Mouse (Mus musculus) lung, embryonic 14.5 days (tissue): ENCODE results near the gene Maml2. TPM values are rescaled to one million over a fixed set of nuclear protein-coding genes. Genes with fewer than 3 reads are reported as not detected.

Source experiments
- ATAC-seq: fragments of 200-750 bp; cut with Nextera tagmentation; 2 replicates; pipeline ENCODE4 v1.8.0; 2017; ENCODE audit warnings: mild to moderate bottlenecking, moderate TSS enrichment, moderate library complexity; ENCODE audit not compliant: insufficient read depth
- DNase-seq: peaks from one replicate; pipeline ENCODE4 v3.0.0-alpha.2; 2015
- H3K27ac ChIP-seq: fragments of 300-500 bp; sonication (generic); 2 replicates; pipeline ENCODE4 v1.5.1; 2014; ENCODE audit warnings: low read depth, mild to moderate bottlenecking, moderate library complexity
- H3K27me3 ChIP-seq: fragments of 300-500 bp; sonication (generic); 2 replicates; pipeline ENCODE4 v1.6.1; 2014; ENCODE audit warnings: low read length, control low read depth; ENCODE audit not compliant: insufficient read depth
- H3K36me3 ChIP-seq: fragments of 300-500 bp; sonication (generic); 2 replicates; pipeline ENCODE4 v1.6.1; 2014; ENCODE audit warnings: control low read depth; ENCODE audit not compliant: insufficient read depth
- H3K4me1 ChIP-seq: fragments of 300-500 bp; sonication (generic); 2 replicates; pipeline ENCODE4 v1.6.1; 2014; ENCODE audit warnings: antibody characterized with exemption, control low read depth; ENCODE audit not compliant: insufficient read depth
- H3K4me2 ChIP-seq: fragments of 300-500 bp; sonication (generic); 2 replicates; pipeline ENCODE4 v1.6.1; 2014; ENCODE audit warnings: mild to moderate bottlenecking
- H3K4me3 ChIP-seq: fragments of 300-500 bp; sonication (generic); 2 replicates; pipeline ENCODE4 v1.5.1; 2014; ENCODE audit warnings: low read depth, low read length
- H3K9ac ChIP-seq: fragments of 300-500 bp; sonication (generic); 2 replicates; pipeline ENCODE4 v1.6.1; 2014
- H3K9me3 ChIP-seq: fragments of 300-500 bp; sonication (generic); 2 replicates; pipeline ENCODE4 v1.6.1; 2016; ENCODE audit warnings: low read depth, low read length, control low read depth
- CTCF ChIP-seq: IDR thresholded peaks from 2 replicates; pipeline ENCODE4 v1.5.1; 2016; ENCODE audit warnings: antibody characterized with exemption, low read depth
- WGBS: fragments of 180-500 bp; shearing (Covaris S2); extraction: QIAGEN DNeasy Blood & Tissue Kit; methylation state at CpG from one replicate; pipeline ENCODE4 v1.1.7; 2014; 5-methylcytosine and 5-hydroxymethylcytosine counted together
- polyA plus RNA-seq: library from polyadenylated mRNA; unstranded; fragments of >200 nt; fragmentation: Nextera tagmentation; extraction: Ambion mirVana; gene quantifications from 2 replicates; pipeline ENCODE4 v1.2.1, GENCODE M21; 2014

The Maml2 gene
- polyA plus RNA-seq, 1 experiment from 2014 or later: 12.3 TPM

GRCm38 (mm10) chr9:13623892-13624422 is 326.2 kb downstream of the Maml2 start:
- Histone ChIP-seq H3K9ac (no peak overlapping the region), H3K4me2 (no peak overlapping the region), H3K27ac (no peak overlapping the region), H3K9me3 (no peaks in the 10 kb centered on the region), H3K36me3 (peaks cover 12% of the 10 kb centered on the region; the same call in 1 of the 2 replicates), H3K27me3 (no peaks in the 10 kb centered on the region), H3K4me1 (no peaks in the 10 kb centered on the region), H3K4me3 (no peak overlapping the region)
- no peak for TF ChIP-seq CTCF
- DNase-seq: no peak
- ATAC-seq: no peak
- WGBS: 89% methylated on average over 3 of the region's 3 CpGs

DNA sequence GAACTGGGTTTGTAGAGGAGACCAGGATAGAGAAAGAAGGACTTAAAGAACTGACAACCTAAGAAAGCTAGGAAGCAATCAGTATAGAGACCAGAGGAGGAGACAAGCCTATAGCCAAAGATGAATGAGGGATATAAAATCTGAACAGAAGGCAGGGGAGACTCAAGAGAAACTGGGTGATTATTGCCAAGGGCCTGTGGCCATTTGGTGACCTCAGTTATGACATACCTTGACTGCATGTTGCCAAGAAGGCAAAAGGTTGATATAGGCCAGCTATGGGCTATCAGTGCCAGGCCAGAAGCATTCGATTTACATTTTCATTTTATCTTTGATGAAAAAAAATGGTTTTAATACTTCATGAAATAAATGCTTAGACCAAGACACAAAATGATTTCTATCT is 327.0 kb downstream of the Maml2 start:
- DNase-seq (no peak), ATAC-seq (no peak)
- WGBS: 90% methylated on average over 1 of the region's 1 CpGs
- no peaks in the 10 kb centered on the region for H3K27me3 ChIP-seq
- no peaks in the 10 kb centered on the region for H3K4me1 ChIP-seq
- peaks cover 12% of the 10 kb centered on the region; the same call in 1 of the 2 replicates for H3K36me3 ChIP-seq
- H3K4me2 ChIP-seq: no peak overlapping the region
- no peak overlapping the region for H3K27ac ChIP-seq
- H3K9ac ChIP-seq: no peak overlapping the region
- no peak overlapping the region for H3K4me3 ChIP-seq
- H3K9me3 ChIP-seq: no peaks in the 10 kb centered on the region
- no peak for TF ChIP-seq CTCF

DNA sequence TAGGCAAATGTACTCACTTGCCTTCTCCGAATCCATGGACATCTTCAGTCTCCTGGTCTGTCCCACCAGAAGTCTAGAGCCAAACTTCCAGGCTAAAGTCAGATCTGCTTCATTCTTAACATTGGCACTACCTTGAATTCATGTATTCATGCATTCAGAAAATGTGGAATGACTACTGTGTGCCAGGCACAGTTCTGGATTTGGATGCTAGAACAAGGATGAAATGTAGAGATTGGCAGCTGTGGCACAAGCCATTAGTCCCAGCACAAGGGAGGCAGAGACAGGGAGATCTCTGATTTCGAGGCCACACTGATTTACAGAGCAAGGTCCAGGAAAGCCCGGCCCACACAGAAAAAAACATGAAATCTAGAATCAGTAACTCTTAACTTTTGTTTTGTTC is 327.5 kb downstream of the Maml2 start:
- no peaks in the 10 kb centered on the region for H3K9me3 ChIP-seq

DNA sequence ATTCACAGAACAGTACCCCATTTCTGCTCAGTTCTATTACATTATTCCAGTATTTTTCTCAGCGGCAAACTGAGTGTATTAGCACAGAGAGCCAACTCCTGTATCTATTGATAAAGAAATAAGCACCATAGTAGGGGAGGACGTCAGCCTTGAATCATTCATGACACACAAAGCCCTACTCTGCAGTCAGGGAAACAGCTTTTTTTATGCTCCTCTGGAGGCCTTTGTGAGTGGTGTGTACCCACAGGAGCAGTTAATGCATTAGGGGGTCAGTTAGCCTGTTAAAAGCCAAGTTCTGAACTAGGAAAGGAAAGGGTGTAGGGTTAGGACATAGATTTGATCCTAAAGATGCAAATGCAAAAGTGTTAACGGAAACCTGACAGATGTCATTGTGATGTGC is 328.7 kb downstream of the Maml2 start:
- H3K9ac ChIP-seq: no peak overlapping the region
- H3K4me3 ChIP-seq: no peak overlapping the region
- no peaks in the 10 kb centered on the region for H3K4me1 ChIP-seq
- 81% methylated on average over 3 of the region's 3 CpGs for WGBS
- H3K27me3 ChIP-seq: no peaks in the 10 kb centered on the region
- no peak for ATAC-seq
- DNase-seq: no peak
- no peak overlapping the region for H3K4me2 ChIP-seq
- peaks cover 3% of the 10 kb centered on the region; the same call in 1 of the 2 replicates for H3K36me3 ChIP-seq
- no peak overlapping the region for H3K27ac ChIP-seq
- TF ChIP-seq CTCF: no peak
- H3K9me3 ChIP-seq: no peaks in the 10 kb centered on the region

More for the DNA sequence above, 327.5 kb downstream of the Maml2 start:
- Histone ChIP-seq H3K9ac (no peak overlapping the region), H3K36me3 (peaks cover 10% of the 10 kb centered on the region; the same call in 1 of the 2 replicates), H3K27me3 (no peaks in the 10 kb centered on the region), H3K4me2 (no peak overlapping the region), H3K4me1 (no peaks in the 10 kb centered on the region), H3K4me3 (no peak overlapping the region), H3K27ac (no peak overlapping the region)
- DNase-seq (no peak), ATAC-seq (no peak)
- TF ChIP-seq CTCF: no peak
- 87% methylated on average over 3 of the region's 3 CpGs for WGBS

- ATAC-seq (peak; percentile 36; the same call in 1 of the 2 replicates), DNase-seq (peak; percentile 46)
- Histone ChIP-seq H3K27me3 (no peaks in the 10 kb centered on the region), H3K4me1 (0 out of 2 replicates have a peak, but pooled peaks cover 3% of the 10 kb centered on the region), H3K27ac (no peak overlapping the region), H3K4me2 (no peak overlapping the region), H3K9ac (no peak overlapping the region), H3K4me3 (no peak overlapping the region), H3K36me3 (no peaks in the 10 kb centered on the region), H3K9me3 (no peaks in the 10 kb centered on the region)
- no peak for TF ChIP-seq CTCF
- 58% methylated on average over 1 of the region's 1 CpGs for WGBS
Measured at GRCm38 (mm10) chr9:13633371-13633770, 335.6 kb downstream of the Maml2 start.

GRCm38 (mm10) chr9:13639655-13640054 is 341.9 kb downstream of the Maml2 start:
- no peaks in the 10 kb centered on the region for H3K9me3 ChIP-seq
- H3K27ac ChIP-seq: no peak overlapping the region
- no peak for DNase-seq
- H3K4me2 ChIP-seq: no peak overlapping the region
- no peak overlapping the region for H3K9ac ChIP-seq
- no peaks in the 10 kb centered on the region for H3K36me3 ChIP-seq
- ATAC-seq: no peak
- H3K4me1 ChIP-seq: no peaks in the 10 kb centered on the region
- WGBS: 37% methylated on average over 3 of the region's 3 CpGs
- no peak overlapping the region for H3K4me3 ChIP-seq
- no peak for TF ChIP-seq CTCF
- H3K27me3 ChIP-seq: no peaks in the 10 kb centered on the region

GRCm38 (mm10) chr9:13645153-13645552 is 347.4 kb downstream of the Maml2 start:
- peak overlapping the region; percentile 78 for H3K27ac ChIP-seq
- no peaks in the 10 kb centered on the region for H3K9me3 ChIP-seq
- no peak overlapping the region for H3K4me2 ChIP-seq
- no peaks in the 10 kb centered on the region; the same call in 1 of the 2 replicates for H3K4me1 ChIP-seq
- no peak for TF ChIP-seq CTCF
- 38% methylated on average over 5 of the region's 5 CpGs for WGBS
- peak; percentile 83 for DNase-seq
- no peaks in the 10 kb centered on the region for H3K36me3 ChIP-seq
- no peak overlapping the region for H3K9ac ChIP-seq
- ATAC-seq: peak; percentile 80
- H3K27me3 ChIP-seq: no peaks in the 10 kb centered on the region
- no peak overlapping the region for H3K4me3 ChIP-seq
